In genomic region chr15:28151678-28152077, GRCm38 (mm10) we compare ENCODE assay signal across 33 mouse cellular contexts. TPM values are rescaled to one million over a fixed set of nuclear protein-coding genes. Genes with fewer than 3 reads are reported as not detected.
"Had no signal": no experiment of that assay in that cellular context is flagged by ENCODE, and none has a peak within 500 bp of the region (broad histone marks: within the 10 kb centered on the region; RNA-seq: fewer than 3 reads in every experiment).

No protein-coding gene starts in this region.

- H3K4me2 ChIP-seq: heart, embryonic 11.5 days; heart, embryonic 12.5 days; heart, embryonic 13.5 days; heart, embryonic 15.5 days; hindbrain, embryonic 12.5 days; hindbrain, embryonic 13.5 days; hindbrain, embryonic 14.5 days; hindbrain, embryonic 15.5 days; intestine, embryonic 15.5 days; kidney, embryonic 15.5 days had no signal

- H3K27ac ChIP-seq: heart, embryonic 13.5 days; heart, embryonic 15.5 days; hindbrain, embryonic 10.5 days; hindbrain, embryonic 12.5 days; hindbrain, embryonic 13.5 days; hindbrain, embryonic 14.5 days; hindbrain, embryonic 15.5 days; hindbrain, postnatal 0 days; intestine, embryonic 15.5 days; kidney, embryonic 15.5 days; kidney, postnatal 0 days; layer of hippocampus, adult 2 months; left cerebral cortex, adult 2 months had no signal

- DNase-seq: heart, postnatal 10 days; heart, postnatal 14 days; heart, postnatal 36 days; heart, postnatal 4 days; kidney, adult 11 months; kidney, adult 18-20 months; kidney, adult 2 months; kidney, adult 8-10 months; kidney, adult 9 months; kidney, postnatal 10 days; kidney, postnatal 14 days; kidney, postnatal 25 days; kidney, postnatal 36 days; kidney, postnatal 4 days; layer of hippocampus, adult 9-11 months; layer of hippocampus, postnatal 36 days had no signal

- H3K4me3 ChIP-seq: heart, embryonic 12.5 days; heart, embryonic 13.5 days; heart, embryonic 15.5 days; hindbrain, embryonic 10.5 days; hindbrain, embryonic 12.5 days; hindbrain, embryonic 13.5 days; hindbrain, embryonic 15.5 days; intestine, embryonic 15.5 days; kidney, embryonic 15.5 days; layer of hippocampus, adult 2 months; left cerebral cortex, adult 2 months had no signal

- H3K36me3 ChIP-seq: heart, embryonic 12.5 days; heart, embryonic 13.5 days; heart, embryonic 15.5 days; hindbrain, embryonic 10.5 days; hindbrain, embryonic 12.5 days; hindbrain, embryonic 13.5 days; hindbrain, embryonic 15.5 days; intestine, embryonic 15.5 days; kidney, embryonic 15.5 days had no signal

- H3K9me3 ChIP-seq: heart, embryonic 12.5 days; heart, embryonic 13.5 days; heart, embryonic 15.5 days; hindbrain, embryonic 10.5 days; hindbrain, embryonic 12.5 days; hindbrain, embryonic 13.5 days; hindbrain, embryonic 15.5 days; intestine, embryonic 15.5 days; kidney, embryonic 15.5 days had no signal

- H3K27me3 ChIP-seq: heart, embryonic 12.5 days; hindbrain, embryonic 15.5 days; intestine, embryonic 15.5 days had no signal

RNA-seq across cellular contexts. Expression of gene Dnah5, which starts 51.9 kb away (rescaled TPM):
- total RNA-seq: hematopoietic stem cell, adult 5-6 weeks had no signal
- polyA plus RNA-seq: heart, embryonic 12.5 days; heart, embryonic 13.5 days; heart, embryonic 14.5 days had no signal
